Mouse (Mus musculus): ENCODE measurements at regions not wholly inside any gene's neighbourhood (a gene's known extent, or its start where the extent isn't known, plus 50 kb on each side); places are given as distances from the start of the nearest gene placed in this dataset.

GRCm38 (mm10) chr14:25122971-25123535, 335.9 kb upstream of the Zmiz1 start:
- no peak for DNase-seq (ENCODE audit: low spot score in 2 of 2)

GRCm38 (mm10) chr14:25123541-25124337, 335.2 kb upstream of the Zmiz1 start:
- no peak for DNase-seq (ENCODE audit: low spot score in 2 of 2)

- DNase-seq (ENCODE audit: low spot score in 2 of 2) = no peak
These were observed 332.4 kb upstream of the Zmiz1 start for GRCm38 (mm10) chr14:25126544-25126943.

- no peak for DNase-seq (ENCODE audit: low spot score in 2 of 2)
These were observed 331.3 kb upstream of the Zmiz1 start for GRCm38 (mm10) chr14:25127544-25128159.

- no peak for DNase-seq (ENCODE audit: low spot score in 2 of 2)
These were observed 330.8 kb upstream of the Zmiz1 start for GRCm38 (mm10) chr14:25128160-25128547.

- no peak for DNase-seq (ENCODE audit: low spot score in 2 of 2)
These were observed 323.6 kb upstream of the Zmiz1 start for GRCm38 (mm10) chr14:25135371-25135770.

GRCm38 (mm10) chr14:25137312-25137711, 321.7 kb upstream of the Zmiz1 start:
- DNase-seq (ENCODE audit: low spot score in 2 of 2) = peak in 1 of 2 experiments; percentile 36

GRCm38 (mm10) chr14:25138485-25138884, 320.5 kb upstream of the Zmiz1 start:
- no peak for DNase-seq (ENCODE audit: low spot score in 2 of 2)

- no peak for DNase-seq (ENCODE audit: low spot score in 2 of 2)
These were observed 317.1 kb upstream of the Zmiz1 start for GRCm38 (mm10) chr14:25141933-25142332.

- no peak for DNase-seq (ENCODE audit: low spot score in 2 of 2)
These were observed 315.9 kb upstream of the Zmiz1 start for GRCm38 (mm10) chr14:25143051-25143450.

- DNase-seq (ENCODE audit: low spot score in 2 of 2) = no peak
These were observed 311.3 kb upstream of the Zmiz1 start for GRCm38 (mm10) chr14:25147731-25148130.

- no peak for DNase-seq (ENCODE audit: low spot score in 2 of 2)
These were observed 308.0 kb upstream of the Zmiz1 start for GRCm38 (mm10) chr14:25150968-25151367.

- DNase-seq (ENCODE audit: low spot score in 2 of 2) = no peak
These were observed 307.5 kb upstream of the Zmiz1 start for GRCm38 (mm10) chr14:25151485-25151884.

- no peak for DNase-seq (ENCODE audit: low spot score in 2 of 2)
These were observed 305.4 kb upstream of the Zmiz1 start for GRCm38 (mm10) chr14:25153573-25153972.

- no peak for DNase-seq (ENCODE audit: low spot score in 2 of 2)
These were observed 304.8 kb upstream of the Zmiz1 start for GRCm38 (mm10) chr14:25154180-25154579.

GRCm38 (mm10) chr14:25155008-25155783, 303.8 kb upstream of the Zmiz1 start:
- DNase-seq (ENCODE audit: low spot score in 2 of 2) = no peak

- DNase-seq (ENCODE audit: low spot score in 2 of 2) = no peak
These were observed 302.8 kb upstream of the Zmiz1 start for GRCm38 (mm10) chr14:25156171-25156570.

- DNase-seq (ENCODE audit: low spot score in 2 of 2) = no peak
These were observed 297.2 kb upstream of the Zmiz1 start for GRCm38 (mm10) chr14:25161684-25162321.

- no peak for DNase-seq (ENCODE audit: low spot score in 2 of 2)
These were observed 292.8 kb upstream of the Zmiz1 start for GRCm38 (mm10) chr14:25166217-25166616.

GRCm38 (mm10) chr14:25167604-25168003, 291.4 kb upstream of the Zmiz1 start:
- DNase-seq (ENCODE audit: low spot score in 2 of 2) = no peak

GRCm38 (mm10) chr14:25168310-25168709, 290.7 kb upstream of the Zmiz1 start:
- DNase-seq (ENCODE audit: low spot score in 2 of 2) = no peak

GRCm38 (mm10) chr14:25173281-25173680, 285.7 kb upstream of the Zmiz1 start:
- DNase-seq (ENCODE audit: low spot score in 2 of 2) = no peak

All from frontal cortex, postnatal 25 days (tissue).